Mouse (Mus musculus): ENCODE measurements around the gene Fryl.

DNA sequence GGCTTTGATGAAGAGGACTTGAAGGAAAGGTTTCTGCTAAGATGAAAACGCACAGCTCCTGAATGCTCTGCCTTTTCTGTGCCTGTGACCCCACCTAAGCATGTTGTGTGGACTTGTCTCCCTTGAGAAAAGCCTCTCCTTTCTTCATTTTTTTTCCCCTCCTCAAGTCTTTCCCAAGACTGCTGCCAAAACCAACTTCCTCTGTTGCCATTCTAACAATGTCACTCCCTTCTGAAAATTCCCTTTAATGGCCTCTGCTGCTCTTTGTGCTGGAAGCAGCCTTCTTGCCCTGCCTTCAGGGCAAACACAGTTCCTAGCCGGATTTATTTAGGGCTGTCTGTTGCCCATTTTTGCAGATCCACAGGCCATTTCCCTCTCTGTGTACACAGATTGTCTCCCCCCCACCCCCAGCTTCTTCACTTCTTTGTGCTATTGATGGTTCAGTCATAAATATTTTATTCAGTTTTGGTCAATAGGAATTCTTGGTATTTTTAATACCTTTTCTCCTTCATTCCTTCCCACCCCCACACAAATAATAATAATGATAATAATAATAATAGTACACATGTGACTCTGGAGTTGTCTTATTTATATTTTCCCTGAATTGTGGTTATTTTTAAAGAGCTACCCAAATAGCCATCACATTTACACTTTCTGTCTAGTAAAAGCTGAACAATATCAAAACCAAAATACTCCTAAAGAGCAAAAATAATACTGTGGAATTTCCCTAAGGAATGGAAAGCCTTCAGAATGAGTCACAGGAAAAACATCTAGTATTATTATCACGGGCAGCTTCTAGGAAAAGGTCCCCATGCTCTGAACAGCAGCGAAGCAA is 23.5 kb upstream of the Fryl start:
- TF ChIP-seq GATA1 (IDR thresholded peaks at IDR 0.05; ENCODE audit: borderline replicate concordance, low read length) (no peak), FLI1 (IDR thresholded peaks at IDR 0.05; ENCODE audit: low read length) (no peak)
